Mouse (Mus musculus) forebrain, postnatal 0 days (tissue): ENCODE data around the gene Gpc3. TPM values are rescaled to one million over a fixed set of nuclear protein-coding genes. Genes with fewer than 3 reads are reported as not detected.

ENCODE experiments used
- ATAC-seq: fragments of 200-750 bp; cut with Nextera tagmentation; 2 replicates; pipeline ENCODE4 v1.8.0; 2017; ENCODE audit warnings: mild to moderate bottlenecking, moderate library complexity
- DNase-seq: peaks from one replicate; pipeline ENCODE4 v3.0.0-alpha.2; 2015
- H3K27ac ChIP-seq: fragments of 300-500 bp; sonication (generic); 2 replicates; pipeline ENCODE4 v1.5.1; 2014; ENCODE audit warnings: low read depth, mild to moderate bottlenecking, antibody characterized with exemption, low read length, moderate library complexity, mixed read lengths
- H3K27me3 ChIP-seq: fragments of 300-500 bp; sonication (generic); 2 replicates; pipeline ENCODE4 v1.6.1; 2014; ENCODE audit warnings: mild to moderate bottlenecking, low read length, mixed read lengths; ENCODE audit not compliant: insufficient read depth
- H3K36me3 ChIP-seq: fragments of 300-500 bp; sonication (generic); 2 replicates; pipeline ENCODE4 v1.6.1; 2014; ENCODE audit warnings: mild to moderate bottlenecking, moderate library complexity; ENCODE audit not compliant: insufficient read depth
- H3K4me1 ChIP-seq: fragments of 300-500 bp; sonication (generic); 2 replicates; pipeline ENCODE4 v1.6.1; 2014; ENCODE audit warnings: antibody characterized with exemption; ENCODE audit not compliant: insufficient read depth
- H3K4me2 ChIP-seq: fragments of 300-500 bp; sonication (generic); 2 replicates; pipeline ENCODE4 v1.6.1; 2014; ENCODE audit warnings: low read depth, mild to moderate bottlenecking, moderate library complexity
- H3K4me3 ChIP-seq: fragments of 300-500 bp; sonication (generic); 2 replicates; pipeline ENCODE4 v1.5.1; 2014; ENCODE audit warnings: low read depth, low read length, mixed read lengths
- H3K9ac ChIP-seq: fragments of 300-500 bp; sonication (generic); 2 replicates; pipeline ENCODE4 v1.6.1; 2014; ENCODE audit warnings: mild to moderate bottlenecking
- H3K9me3 ChIP-seq: fragments of 300-500 bp; sonication (generic); 2 replicates; pipeline ENCODE4 v1.6.1; 2016; ENCODE audit warnings: low read length
- CTCF ChIP-seq: sonication (generic); IDR thresholded peaks from 2 replicates; pipeline ENCODE4 v1.5.1; 2016; ENCODE audit warnings: antibody characterized with exemption, control low read depth, low read depth
- WGBS: fragments of 180-500 bp; shearing (Covaris S2); extraction: QIAGEN DNeasy Blood & Tissue Kit; methylation state at CpG from one replicate; pipeline ENCODE4 v1.1.7; 2014; 5-methylcytosine and 5-hydroxymethylcytosine counted together
- polyA plus RNA-seq: library from polyadenylated mRNA; unstranded; fragments of >200 nt; fragmentation: Nextera tagmentation; extraction: Ambion mirVana; gene quantifications from 2 replicates; pipeline ENCODE4 v1.2.1, GENCODE M21; 2015
- total RNA-seq: library from RNA; depleted of rRNA; stranded (reverse); fragments of >200 nt; gene quantifications from 2 replicates; pipeline ENCODE4 v1.2.3, GENCODE M21; 2014

Gpc3 gene
- total and polyA plus RNA-seq, 2 experiments from 2014 or later, result 30.3 to 58.8 TPM

GRCm38 (mm10) chrX:52348773-52349172 lies 265.0 kb downstream of the Gpc3 start:
- ATAC-seq (no peak), DNase-seq (no peak)
- Histone ChIP-seq H3K27ac (no peak overlapping the region), H3K27me3 (no peaks in the 10 kb centered on the region), H3K9me3 (no peaks in the 10 kb centered on the region), H3K36me3 (no peaks in the 10 kb centered on the region), H3K4me3 (no peak overlapping the region), H3K9ac (no peak overlapping the region), H3K4me2 (no peak overlapping the region), H3K4me1 (no peaks in the 10 kb centered on the region)
- 21% methylated on average over 6 of the region's 6 CpGs for WGBS
- TF ChIP-seq CTCF, result no peak

GRCm38 (mm10) chrX:52344018-52344417 lies 269.7 kb downstream of the Gpc3 start:
- Histone ChIP-seq H3K36me3 (no peaks in the 10 kb centered on the region), H3K4me2 (no peak overlapping the region), H3K9me3 (no peaks in the 10 kb centered on the region), H3K4me1 (no peaks in the 10 kb centered on the region), H3K27me3 (no peaks in the 10 kb centered on the region), H3K9ac (no peak overlapping the region), H3K27ac (no peak overlapping the region), H3K4me3 (no peak overlapping the region)
- 79% methylated on average over 3 of the region's 3 CpGs for WGBS
- ATAC-seq, result no peak
- no peak for DNase-seq
- TF ChIP-seq CTCF, result no peak

DNA sequence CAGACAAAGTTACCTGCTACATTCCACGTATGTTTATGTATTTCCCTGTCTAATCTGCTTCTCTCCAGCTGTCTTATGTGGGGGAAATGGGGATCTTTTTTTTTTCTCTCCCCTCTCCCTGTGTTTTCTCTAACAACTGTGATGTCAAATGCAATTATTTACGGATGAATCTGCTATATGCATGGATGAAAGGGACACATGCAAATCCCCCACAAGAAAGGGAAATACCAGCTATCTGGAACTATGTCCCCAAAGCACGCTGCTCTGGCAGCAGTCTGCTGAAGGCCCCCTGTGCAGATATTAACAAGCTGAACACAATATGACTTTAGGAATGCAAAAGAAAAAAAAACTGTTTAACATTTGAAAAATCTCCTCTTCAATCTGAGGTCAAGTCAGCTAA lies 273.5 kb downstream of the Gpc3 start:
- no peaks in the 10 kb centered on the region for H3K9me3 ChIP-seq
- H3K4me2 ChIP-seq, result no peak overlapping the region
- H3K36me3 ChIP-seq, result no peaks in the 10 kb centered on the region
- DNase-seq, result no peak
- ATAC-seq, result no peak
- H3K4me1 ChIP-seq, result no peaks in the 10 kb centered on the region
- WGBS, result 35% methylated on average over 3 of the region's 3 CpGs
- H3K4me3 ChIP-seq, result no peak overlapping the region
- H3K27ac ChIP-seq, result no peak overlapping the region
- no peaks in the 10 kb centered on the region for H3K27me3 ChIP-seq
- H3K9ac ChIP-seq, result no peak overlapping the region
- no peak for TF ChIP-seq CTCF

DNA sequence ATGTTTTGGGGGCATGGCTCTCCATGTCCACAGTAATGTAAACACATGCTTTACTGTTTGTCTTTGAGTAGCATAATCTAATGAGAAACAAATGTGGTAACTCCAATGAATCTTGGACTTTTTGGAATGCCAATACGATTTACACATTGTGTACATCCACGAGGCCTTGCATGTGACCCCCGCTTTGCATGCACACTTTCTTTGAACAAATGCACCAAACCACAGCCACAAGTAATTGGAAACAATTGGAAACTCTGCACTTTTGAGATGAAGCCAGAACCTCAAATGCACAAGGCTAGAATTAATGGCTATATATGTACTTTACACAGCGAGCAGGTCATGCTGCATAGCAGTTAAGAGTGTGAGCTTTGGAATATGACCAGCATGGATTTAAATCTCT lies 292.0 kb downstream of the Gpc3 start:
- H3K9me3 ChIP-seq, result no peaks in the 10 kb centered on the region
- H3K27me3 ChIP-seq, result no peaks in the 10 kb centered on the region
- ATAC-seq (no peak), DNase-seq (no peak)
- no peak overlapping the region for H3K27ac ChIP-seq
- H3K4me2 ChIP-seq, result no peak overlapping the region
- H3K4me1 ChIP-seq, result no peaks in the 10 kb centered on the region
- H3K36me3 ChIP-seq, result no peaks in the 10 kb centered on the region
- 84% methylated on average over 4 of the region's 4 CpGs for WGBS
- no peak overlapping the region for H3K9ac ChIP-seq
- TF ChIP-seq CTCF, result no peak
- no peak overlapping the region for H3K4me3 ChIP-seq

GRCm38 (mm10) chrX:52320653-52321052 lies 293.1 kb downstream of the Gpc3 start:
- no peaks in the 10 kb centered on the region for H3K4me1 ChIP-seq
- no peak overlapping the region for H3K27ac ChIP-seq
- no peaks in the 10 kb centered on the region for H3K36me3 ChIP-seq
- no peak for DNase-seq
- no peaks in the 10 kb centered on the region for H3K9me3 ChIP-seq
- H3K4me2 ChIP-seq, result no peak overlapping the region
- no peaks in the 10 kb centered on the region for H3K27me3 ChIP-seq
- no peak for ATAC-seq
- 76% methylated on average over 4 of the region's 4 CpGs for WGBS
- H3K9ac ChIP-seq, result no peak overlapping the region
- TF ChIP-seq CTCF, result no peak
- H3K4me3 ChIP-seq, result no peak overlapping the region

DNA sequence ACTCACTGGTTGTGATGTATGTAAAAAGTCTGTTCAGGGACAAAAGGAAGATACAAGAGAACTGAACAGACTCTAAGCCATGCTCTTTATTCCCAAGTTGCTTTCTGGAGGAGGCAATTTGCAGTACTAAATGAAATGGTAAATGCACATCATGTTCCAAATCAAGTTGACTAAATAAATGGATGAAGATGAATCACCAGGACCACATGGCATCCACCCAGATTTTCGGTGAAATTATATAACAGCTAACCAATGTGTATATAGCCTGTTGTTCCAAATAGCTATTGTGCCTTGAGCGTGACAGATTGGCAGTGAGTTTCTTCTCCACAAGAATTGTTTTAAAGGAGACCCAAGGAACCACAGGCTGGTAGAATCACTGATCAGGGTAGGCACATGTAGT lies 302.8 kb downstream of the Gpc3 start:
- H3K36me3 ChIP-seq, result no peaks in the 10 kb centered on the region
- no peak overlapping the region for H3K4me2 ChIP-seq
- ATAC-seq (no peak), DNase-seq (no peak)
- H3K27ac ChIP-seq, result no peak overlapping the region
- 79% methylated on average over 2 of the region's 2 CpGs for WGBS
- TF ChIP-seq CTCF, result no peak
- H3K9ac ChIP-seq, result no peak overlapping the region
- no peaks in the 10 kb centered on the region for H3K4me1 ChIP-seq
- H3K4me3 ChIP-seq, result no peak overlapping the region
- no peaks in the 10 kb centered on the region for H3K9me3 ChIP-seq
- H3K27me3 ChIP-seq, result no peaks in the 10 kb centered on the region

- WGBS, result 70% methylated on average over 4 of the region's 4 CpGs
- H3K27me3 ChIP-seq, result no peaks in the 10 kb centered on the region
- TF ChIP-seq CTCF, result no peak
- H3K9me3 ChIP-seq, result no peaks in the 10 kb centered on the region
- no peak overlapping the region for H3K9ac ChIP-seq
- no peak overlapping the region for H3K27ac ChIP-seq
- no peak for ATAC-seq
- no peaks in the 10 kb centered on the region for H3K36me3 ChIP-seq
- no peak for DNase-seq
- H3K4me1 ChIP-seq, result no peaks in the 10 kb centered on the region
- no peak overlapping the region for H3K4me2 ChIP-seq
- no peak overlapping the region for H3K4me3 ChIP-seq
Observed at GRCm38 (mm10) chrX:52305226-52305625, 308.5 kb downstream of the Gpc3 start.

DNA sequence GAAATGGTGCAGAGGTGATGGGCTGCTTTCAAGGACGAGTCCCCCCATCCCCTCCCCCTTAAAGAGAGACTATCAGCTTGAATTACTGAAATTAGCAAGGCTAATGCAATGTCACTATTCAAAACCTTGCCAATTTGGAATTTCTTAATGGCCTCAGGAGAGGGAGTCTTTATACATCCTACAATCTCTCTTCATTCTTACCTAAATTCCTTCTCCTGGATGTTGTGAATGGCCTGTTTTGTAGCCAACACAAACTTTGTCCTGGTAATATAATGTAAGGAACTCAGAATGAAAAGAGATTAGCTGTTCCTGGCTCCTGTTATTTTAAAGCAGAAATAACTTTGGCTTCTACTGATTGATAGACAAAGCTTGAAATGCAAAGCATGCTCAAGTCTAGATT lies 325.0 kb downstream of the Gpc3 start:
- WGBS, result 7% methylated on average over 1 of the region's 1 CpGs
- no peak overlapping the region for H3K9ac ChIP-seq
- no peaks in the 10 kb centered on the region for H3K27me3 ChIP-seq

More for the DNA sequence above, 325.0 kb downstream of the Gpc3 start:
- TF ChIP-seq CTCF, result no peak
- Histone ChIP-seq H3K4me3 (no peak overlapping the region), H3K9me3 (no peaks in the 10 kb centered on the region), H3K4me1 (no peaks in the 10 kb centered on the region), H3K4me2 (no peak overlapping the region), H3K36me3 (no peaks in the 10 kb centered on the region), H3K27ac (no peak overlapping the region)
- DNase-seq (no peak), ATAC-seq (no peak)
